Mouse (Mus musculus) ES-Bruce4 (cell line): Measurements from ENCODE around the gene Dnajc1. TPM values are rescaled to one million over a fixed set of nuclear protein-coding genes. Genes with fewer than 3 reads are reported as not detected.

Experiments used
- H3K27ac ChIP-seq: 2 replicates; pipeline ENCODE4 v1.5.1; 2012; ENCODE audit warnings: low read length, inconsistent platforms; ENCODE audit not compliant: insufficient read depth
- H3K27me3 ChIP-seq: 2 replicates; pipeline ENCODE4 v1.6.1; 2012; ENCODE audit warnings: mild to moderate bottlenecking, low read length, inconsistent platforms; ENCODE audit not compliant: control insufficient read depth, poor library complexity, insufficient read depth, severe bottlenecking
- H3K36me3 ChIP-seq: 2 replicates; pipeline ENCODE4 v1.6.1; 2012; ENCODE audit warnings: inconsistent platforms, mild to moderate bottlenecking, low read length, moderate library complexity; ENCODE audit not compliant: control insufficient read depth, poor library complexity, insufficient read depth, severe bottlenecking
- H3K4me1 ChIP-seq: one replicate; pipeline ENCODE4 v1.8.1; 2011; ENCODE audit warnings: low read length; ENCODE audit not compliant: control insufficient read depth, insufficient read depth
- H3K4me3 ChIP-seq: 2 replicates; pipeline ENCODE4 v1.5.1; 2011; ENCODE audit warnings: low read depth, mild to moderate bottlenecking, low read length
- H3K9ac ChIP-seq: 2 replicates; pipeline ENCODE4 v1.6.1; 2012; ENCODE audit warnings: low read depth, mild to moderate bottlenecking, inconsistent platforms; ENCODE audit not compliant: poor library complexity, severe bottlenecking
- H3K9me3 ChIP-seq: replicated peaks from 2 replicates; pipeline ENCODE4 v1.6.1; 2012; ENCODE audit warnings: mild to moderate bottlenecking, low read length, inconsistent platforms; ENCODE audit not compliant: control insufficient read depth, poor library complexity, insufficient read depth, severe bottlenecking
- CTCF ChIP-seq: IDR thresholded peaks from one replicate; pipeline ENCODE4 v1.8.1; 2011; ENCODE audit warnings: low read depth, low read length
- EP300 ChIP-seq: IDR thresholded peaks from 2 replicates; pipeline ENCODE4 v1.6.1; 2011; ENCODE audit warnings: low read depth, low read length; ENCODE audit not compliant: insufficient read depth
- POLR2A ChIP-seq: IDR thresholded peaks from one replicate; pipeline ENCODE4 v1.8.1; 2011; ENCODE audit warnings: low read length; ENCODE audit not compliant: insufficient read depth
- polyA plus RNA-seq: library from polyadenylated mRNA; stranded (reverse); fragments of >200 nt; gene quantifications from 2 replicates; pipeline ENCODE4 v1.2.4, GENCODE M21; 2011; ENCODE audit warnings: low read depth; ENCODE audit not compliant: missing spikeins, insufficient read depth, insufficient read length

Gene Dnajc1
- polyA plus RNA-seq, 1 experiment = 14.7 TPM

- Histone ChIP-seq H3K9me3 (no peaks in the 10 kb centered on the region), H3K9ac (no peak overlapping the region), H3K4me3 (no peak overlapping the region), H3K36me3 (no peaks in the 10 kb centered on the region), H3K4me1 (no peaks in the 10 kb centered on the region), H3K27me3 (no peaks in the 10 kb centered on the region), H3K27ac (no peak overlapping the region)
- TF ChIP-seq EP300 (no peak), POLR2A (no peak), CTCF (no peak)
These were observed 128.1 kb downstream of the Dnajc1 start for GRCm38 (mm10) chr2:18264579-18264978.

DNA sequence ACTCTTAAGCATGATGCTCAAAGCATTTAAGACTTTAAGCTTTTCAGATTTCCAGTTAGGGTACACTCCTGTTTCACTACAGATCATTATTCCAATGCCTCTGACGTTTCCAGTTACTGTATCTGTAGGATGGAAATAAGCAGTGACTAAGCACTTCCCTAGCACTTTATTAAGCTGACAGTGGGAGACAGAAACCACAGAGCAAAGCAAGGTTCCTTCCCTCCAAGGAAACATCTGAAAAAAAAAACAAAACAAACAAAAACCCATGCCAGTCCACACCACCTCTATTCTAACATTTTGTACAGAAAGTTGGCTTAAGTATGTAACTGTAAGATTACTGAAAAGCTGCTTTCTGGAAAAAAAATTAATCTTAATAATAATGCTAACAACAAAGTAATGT lies 130.3 kb downstream of the Dnajc1 start:
- Histone ChIP-seq H3K36me3 (no peaks in the 10 kb centered on the region), H3K4me1 (no peaks in the 10 kb centered on the region), H3K9me3 (no peaks in the 10 kb centered on the region), H3K4me3 (no peak overlapping the region), H3K27me3 (no peaks in the 10 kb centered on the region), H3K27ac (no peak overlapping the region), H3K9ac (no peak overlapping the region)
- no peak for TF ChIP-seq EP300
- TF ChIP-seq POLR2A = no peak
- TF ChIP-seq CTCF = no peak

GRCm38 (mm10) chr2:18249224-18249623 lies 143.4 kb downstream of the Dnajc1 start:
- Histone ChIP-seq H3K27ac (no peak overlapping the region), H3K36me3 (no peaks in the 10 kb centered on the region), H3K9ac (no peak overlapping the region), H3K4me1 (no peaks in the 10 kb centered on the region), H3K27me3 (no peaks in the 10 kb centered on the region), H3K9me3 (no peaks in the 10 kb centered on the region; the same call in 1 of the 2 replicates), H3K4me3 (no peak overlapping the region)
- no peak for TF ChIP-seq CTCF

DNA sequence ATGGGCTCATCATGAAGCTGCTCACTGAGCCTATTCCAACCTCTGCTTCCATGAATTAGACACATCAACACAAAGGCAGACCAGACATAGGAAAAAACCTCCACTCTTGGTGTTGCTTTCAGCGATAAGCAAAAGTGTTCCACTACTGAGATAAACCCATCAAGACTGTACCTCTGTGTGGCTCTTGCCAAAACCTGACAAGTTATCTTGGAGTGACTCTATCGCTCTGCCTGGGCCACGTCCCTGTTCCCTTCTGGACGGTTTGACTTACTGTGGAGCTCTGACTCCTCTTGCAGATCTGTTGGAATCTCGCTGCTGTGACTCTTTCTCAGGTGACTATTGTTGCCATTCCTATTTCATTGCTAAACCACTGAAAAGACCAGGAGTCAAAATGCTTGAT lies 157.1 kb downstream of the Dnajc1 start:
- Histone ChIP-seq H3K9ac (no peak overlapping the region), H3K9me3 (no peaks in the 10 kb centered on the region), H3K27me3 (no peaks in the 10 kb centered on the region), H3K27ac (no peak overlapping the region), H3K4me1 (peaks cover 2% of the 10 kb centered on the region), H3K4me3 (no peak overlapping the region), H3K36me3 (no peaks in the 10 kb centered on the region)
- no peak for TF ChIP-seq EP300
- TF ChIP-seq POLR2A = no peak
- TF ChIP-seq CTCF = no peak

DNA sequence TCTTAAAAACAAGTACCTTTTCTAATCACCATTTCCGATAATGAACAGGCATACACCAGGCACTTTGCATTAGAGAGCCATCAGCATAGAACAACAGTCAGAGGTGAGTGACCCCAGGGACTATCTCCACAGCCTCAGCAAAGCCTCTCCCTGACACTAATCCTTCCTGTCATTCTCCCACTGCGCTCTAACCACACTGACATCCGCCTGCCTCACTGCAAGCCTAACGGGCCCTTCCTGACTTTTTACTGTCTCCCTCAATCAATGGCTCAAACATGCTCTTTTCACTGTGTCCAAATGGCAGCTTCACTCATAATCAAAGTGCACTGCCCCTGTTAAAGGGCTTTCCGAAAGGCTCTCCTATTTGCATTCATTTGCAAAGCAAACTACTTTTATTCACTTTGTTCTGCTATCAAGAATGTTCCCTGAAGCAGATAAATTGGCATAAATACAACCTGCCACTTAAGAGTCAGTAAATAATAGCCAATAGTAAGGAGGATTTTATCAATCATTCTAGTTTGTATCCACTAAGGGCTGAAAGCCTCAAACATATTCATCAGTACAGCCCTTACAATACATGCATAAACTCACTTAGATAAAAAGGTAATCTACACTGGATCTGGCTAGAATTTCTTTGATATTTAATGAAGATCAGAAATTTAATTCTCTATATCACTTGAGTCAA lies 159.6 kb downstream of the Dnajc1 start:
- Histone ChIP-seq H3K9me3 (no peaks in the 10 kb centered on the region), H3K27ac (no peak overlapping the region), H3K27me3 (no peaks in the 10 kb centered on the region), H3K4me1 (peaks cover 2% of the 10 kb centered on the region), H3K9ac (no peak overlapping the region), H3K4me3 (no peak overlapping the region), H3K36me3 (no peaks in the 10 kb centered on the region)
- TF ChIP-seq POLR2A = no peak
- no peak for TF ChIP-seq CTCF
- TF ChIP-seq EP300 = no peak

GRCm38 (mm10) chr2:18231143-18231542 lies 161.5 kb downstream of the Dnajc1 start:
- H3K9me3 ChIP-seq = no peaks in the 10 kb centered on the region
- H3K36me3 ChIP-seq = no peaks in the 10 kb centered on the region
- H3K27ac ChIP-seq = no peak overlapping the region
- TF ChIP-seq POLR2A = no peak
- no peak for TF ChIP-seq CTCF
- no peak for TF ChIP-seq EP300
- peaks cover 2% of the 10 kb centered on the region for H3K4me1 ChIP-seq
- H3K4me3 ChIP-seq = no peak overlapping the region
- no peak overlapping the region for H3K9ac ChIP-seq
- H3K27me3 ChIP-seq = no peaks in the 10 kb centered on the region
